Mouse (Mus musculus) Muller cell, postnatal 12 days (primary cell): Measurements from ENCODE around the gene Rprd2.

Experiments
- DNase-seq: peaks from one replicate; pipeline ENCODE4 v3.0.0-alpha.2; 2015; ENCODE audit errors: inconsistent ontology term

Gene Rprd2

DNA sequence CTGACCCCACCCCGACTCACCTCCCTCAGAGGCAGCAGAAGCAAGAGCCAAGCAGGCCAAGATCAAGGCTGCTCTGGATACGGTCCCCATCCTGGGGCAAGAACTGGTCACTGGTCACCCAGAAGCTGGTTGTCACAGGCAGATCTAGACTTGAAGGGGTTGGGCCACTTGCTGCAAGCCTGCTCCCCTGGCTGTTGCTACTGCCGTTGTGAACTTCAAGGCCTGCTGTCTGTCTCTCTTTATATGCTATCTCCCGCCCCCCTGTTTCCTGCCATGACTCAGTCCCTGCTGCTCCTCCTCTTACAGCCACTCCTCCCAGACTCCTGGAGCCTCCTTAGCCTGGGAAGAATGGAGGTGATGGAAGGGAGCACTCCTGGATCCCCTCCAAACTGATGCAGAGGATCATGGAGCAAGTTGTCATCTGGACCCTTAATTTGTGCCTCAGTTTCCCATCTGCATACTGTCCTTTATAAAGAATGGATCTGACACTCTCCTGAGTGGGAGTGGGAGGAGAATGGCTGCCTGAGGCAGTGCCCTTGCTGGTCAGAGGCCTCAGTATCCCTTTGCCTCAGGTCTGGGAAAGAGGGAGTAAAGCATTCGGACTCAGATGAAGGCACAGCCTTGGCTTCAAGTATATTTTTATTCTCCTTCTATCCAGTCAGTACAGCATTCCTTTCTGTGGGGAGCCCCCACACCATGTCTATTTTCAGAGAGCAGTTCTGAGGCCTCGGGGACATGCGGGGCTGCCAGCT lies 79.1 kb downstream of the Rprd2 start, which contains the start of gene Ecm1:
TSS of gene Ecm1 (minus strand) at position 217 of the 752 bp plus-strand sequence.
- DNase-seq: peak; percentile 47

DNA sequence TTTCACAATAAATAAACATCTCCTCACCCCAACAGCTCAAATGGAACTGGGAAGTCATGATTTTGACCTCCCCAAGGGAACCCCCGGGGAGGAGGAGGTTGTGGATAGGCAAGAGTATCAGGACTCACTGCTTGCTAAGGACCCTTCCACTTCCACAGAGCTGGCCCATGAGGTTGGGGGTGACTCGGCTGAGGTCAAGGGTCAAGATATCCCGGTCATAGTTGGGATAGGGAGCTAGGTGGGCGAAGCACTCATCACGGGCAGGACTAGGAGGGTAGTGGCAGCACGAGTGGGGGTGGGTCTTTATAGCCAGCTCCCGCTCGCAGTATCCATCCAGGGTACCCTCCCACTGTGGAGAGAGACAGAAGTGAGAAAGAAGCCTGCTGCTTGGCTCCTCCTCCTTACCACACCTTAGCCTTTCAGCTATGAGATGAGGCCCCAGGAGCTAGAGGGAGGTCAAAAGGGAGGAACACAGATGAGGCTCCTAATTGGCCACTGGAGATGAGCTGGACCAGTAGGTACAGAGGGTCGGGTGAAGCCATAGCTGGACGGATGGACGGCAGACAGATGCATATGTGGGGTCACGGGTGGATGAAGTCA lies 83.5 kb downstream of the Rprd2 start:
- no peak for DNase-seq

DNA sequence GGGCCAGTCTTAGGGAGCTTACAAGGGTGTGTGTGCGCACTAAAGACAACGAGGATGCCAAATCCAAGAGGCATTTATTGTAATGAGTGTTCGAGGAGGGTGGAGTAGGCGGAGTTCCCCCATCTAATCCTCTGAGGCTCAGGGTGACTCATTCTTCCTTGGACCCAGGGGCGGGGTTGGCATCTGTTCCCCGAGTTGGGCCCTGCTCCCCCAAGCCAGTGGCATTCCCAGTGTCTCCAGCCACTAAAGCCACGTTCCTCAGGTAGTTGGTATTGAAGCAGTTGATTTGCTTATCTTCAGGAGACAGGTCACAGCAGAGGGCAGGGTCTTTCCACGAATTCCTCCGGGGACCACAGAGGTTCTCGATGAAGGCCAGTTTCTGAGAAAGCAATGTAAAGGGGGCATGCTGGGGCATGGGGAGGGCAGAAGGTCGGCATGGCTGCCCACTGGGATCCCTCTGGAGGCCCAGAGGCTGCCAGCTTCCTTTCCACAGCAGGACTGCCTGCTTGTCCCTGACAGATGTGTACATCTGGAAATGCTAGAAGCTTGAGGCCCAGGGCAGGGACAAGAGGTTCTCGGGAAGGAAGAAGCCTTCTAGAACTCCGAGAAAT lies 84.5 kb downstream of the Rprd2 start:
- DNase-seq: no peak

DNA sequence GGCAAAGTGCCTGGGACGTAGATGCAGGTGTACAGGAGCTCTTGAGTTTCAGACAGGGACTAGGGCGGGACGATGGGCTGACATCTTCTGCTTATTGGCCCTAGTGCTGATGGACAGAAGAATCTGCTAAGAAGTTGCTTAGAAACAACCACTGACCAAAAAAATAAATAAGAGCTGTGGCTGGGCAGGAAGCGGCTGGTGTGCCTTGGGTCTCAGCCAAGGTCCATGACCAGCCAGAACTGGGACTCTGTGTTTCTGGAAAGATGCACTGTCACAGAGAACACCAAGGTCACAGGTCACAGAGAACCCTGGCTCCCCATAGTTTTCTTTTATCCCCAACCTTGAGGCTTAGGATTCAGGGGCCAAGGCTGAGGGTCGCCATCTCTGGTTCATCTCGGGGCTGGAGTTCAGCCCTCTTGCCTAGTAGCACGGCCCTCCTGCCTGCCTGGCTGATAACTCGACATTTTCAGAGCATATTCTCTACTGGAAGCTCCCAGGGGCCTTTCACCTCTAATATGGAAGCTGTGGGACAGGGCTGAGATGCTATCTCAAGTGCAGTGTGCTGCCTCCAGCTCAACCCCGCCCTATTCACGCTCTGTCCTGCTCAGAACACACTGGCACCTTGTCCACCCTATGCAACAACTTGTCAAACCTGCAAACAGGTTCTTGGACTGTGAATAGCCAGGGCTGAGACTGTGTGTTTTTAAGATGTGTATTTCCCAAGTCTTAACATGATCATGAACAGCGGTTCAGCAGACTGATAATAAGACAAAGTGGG lies 85.7 kb downstream of the Rprd2 start:
- peak; percentile 52 for DNase-seq

DNA sequence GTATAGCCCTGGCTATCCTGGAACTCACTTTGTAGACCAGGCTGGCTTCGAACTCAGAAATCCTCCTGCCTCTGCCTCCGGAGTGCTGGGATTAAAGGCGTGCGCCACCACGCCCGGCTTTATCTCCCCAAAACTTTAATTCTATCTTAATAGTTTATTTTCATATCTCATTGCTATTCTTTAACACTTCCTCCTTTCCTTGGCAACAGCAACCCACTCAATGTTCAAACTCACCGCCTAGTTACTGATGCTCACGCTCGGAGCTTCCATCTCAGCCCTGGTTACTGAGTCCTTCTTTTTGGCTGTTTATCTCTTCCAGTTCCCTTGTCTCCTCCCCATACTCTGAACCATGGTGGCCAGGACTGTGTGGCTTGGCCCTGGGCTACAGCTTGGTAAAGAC lies 86.4 kb downstream of the Rprd2 start:
- DNase-seq: no peak

DNA sequence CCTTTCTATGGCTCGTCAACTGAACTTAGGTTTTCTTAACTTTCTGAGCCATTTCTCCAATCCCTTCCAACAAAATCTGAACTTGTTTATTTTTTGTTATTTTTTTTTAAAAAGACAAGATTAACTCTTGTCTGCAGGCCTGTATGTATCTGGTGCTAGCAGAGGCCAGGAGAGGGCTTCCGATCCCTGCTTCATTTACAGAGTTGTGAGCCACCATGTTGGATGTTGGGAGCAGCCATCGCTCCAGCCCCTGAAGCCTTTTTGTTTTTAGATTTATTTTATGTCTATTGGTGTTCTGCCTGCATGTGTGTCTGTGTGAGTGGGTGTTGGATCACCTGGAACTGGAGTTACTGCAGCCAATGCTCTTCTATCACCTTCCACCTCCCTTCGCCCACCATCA lies 86.9 kb downstream of the Rprd2 start:
- DNase-seq: no peak

DNA sequence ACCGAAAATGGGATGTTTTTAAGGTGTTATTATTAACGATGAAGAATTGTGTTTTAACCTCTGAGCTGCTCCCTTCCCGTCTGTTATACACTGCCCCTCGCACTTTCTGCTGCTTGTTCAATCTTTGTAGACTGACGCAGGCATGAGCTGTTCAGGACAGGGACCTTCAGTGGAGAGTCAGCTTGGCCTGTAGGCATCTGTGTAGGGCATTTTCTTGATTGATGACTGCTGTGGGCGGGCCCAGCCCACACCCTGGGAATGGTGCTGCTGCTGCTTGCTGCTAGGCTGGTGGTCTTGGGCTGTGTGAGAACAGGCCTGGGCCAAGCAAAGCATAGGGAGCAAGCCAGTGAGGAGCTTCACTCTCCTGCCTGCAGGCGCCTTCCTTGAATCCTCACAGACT lies 88.2 kb downstream of the Rprd2 start:
- DNase-seq: no peak

DNA sequence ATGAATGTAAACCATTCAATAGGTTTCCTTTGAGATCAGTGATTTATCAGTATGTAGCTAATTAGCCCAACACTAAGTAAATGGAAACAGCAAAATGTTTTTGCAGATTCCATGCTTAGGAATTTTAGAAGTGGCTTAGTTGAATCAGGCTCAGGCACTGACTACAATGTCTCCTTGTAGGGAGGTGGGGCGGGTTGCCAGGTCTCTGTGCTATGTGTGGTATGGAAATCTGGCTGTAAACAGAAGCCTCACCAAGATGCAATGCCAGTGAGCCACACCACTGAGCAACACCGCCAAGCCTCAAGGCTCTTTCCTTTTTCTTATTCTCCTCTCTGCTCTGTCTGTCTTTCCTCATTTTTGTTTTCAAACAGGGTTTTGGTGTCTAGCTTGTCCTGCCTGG lies 89.8 kb downstream of the Rprd2 start:
- DNase-seq: peak; percentile 96

DNA sequence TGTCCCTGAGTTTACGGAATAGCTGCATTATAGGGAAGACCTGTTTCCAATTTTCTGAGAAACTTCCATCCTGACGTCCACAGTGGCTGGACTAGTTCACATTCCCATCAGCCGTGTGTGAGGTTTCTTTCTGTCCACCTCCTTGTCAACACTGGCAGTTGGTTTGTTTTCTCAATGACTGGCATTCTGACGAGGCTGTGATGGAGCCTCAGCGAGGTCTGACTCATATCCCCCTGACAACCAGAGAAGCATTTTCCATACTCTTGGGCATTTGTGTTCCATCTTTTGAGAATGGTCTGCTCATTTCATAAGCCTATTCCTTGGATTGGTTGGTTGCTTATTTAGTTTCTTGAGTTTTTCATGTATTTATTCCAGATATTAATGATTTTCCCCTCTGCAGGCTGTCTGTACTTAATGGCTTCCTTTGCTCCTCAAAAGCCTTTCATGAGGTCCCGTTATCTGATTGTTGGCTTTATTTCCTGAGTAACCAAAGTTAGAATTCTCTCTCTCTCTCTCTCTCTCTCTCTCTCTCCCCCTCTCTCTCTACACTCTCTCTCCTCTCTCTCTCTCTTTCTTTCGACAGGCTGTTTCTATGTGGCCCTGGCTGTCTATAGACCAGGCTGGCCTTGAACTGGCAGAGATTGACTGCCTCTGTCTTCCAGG lies 91.8 kb downstream of the Rprd2 start:
- peak; percentile 68 for DNase-seq

DNA sequence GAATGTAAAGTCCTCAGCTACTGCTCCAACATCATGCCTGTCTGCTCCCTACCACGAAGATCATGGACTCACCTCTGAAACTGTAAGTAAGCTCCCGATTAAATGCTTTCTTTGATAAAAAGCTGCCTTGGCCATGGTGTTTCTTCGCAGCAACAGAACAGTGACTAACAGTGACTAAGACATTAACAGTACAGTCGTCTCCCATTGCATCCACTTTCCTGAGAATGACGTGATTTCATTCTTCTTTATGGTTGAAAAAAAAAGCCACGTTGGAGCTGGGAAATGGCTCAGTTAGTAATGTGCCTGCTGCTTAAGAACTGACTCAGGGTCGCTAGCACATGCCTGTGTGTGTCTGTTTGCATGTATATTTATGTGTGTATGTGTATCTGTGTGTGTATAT lies 92.8 kb downstream of the Rprd2 start:
- DNase-seq: peak; percentile 57

DNA sequence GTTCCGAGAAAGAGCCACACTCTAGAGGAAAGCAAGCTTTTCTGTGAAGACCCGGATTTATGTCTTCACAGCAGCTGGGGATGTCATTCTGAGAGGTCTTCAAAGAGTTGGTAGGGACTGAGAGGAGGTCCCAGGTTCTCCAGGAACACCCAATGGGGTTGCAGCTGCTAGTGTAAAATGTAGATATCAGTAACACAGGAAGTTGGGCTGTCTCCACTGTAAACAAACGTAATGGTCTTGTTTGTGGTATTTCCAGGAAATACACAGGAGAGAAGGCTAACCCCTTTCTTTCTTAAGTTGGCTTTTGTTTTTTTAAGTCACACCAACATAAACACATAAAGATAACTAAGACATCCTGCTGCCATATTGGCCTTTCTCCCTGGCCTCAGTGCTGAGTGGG lies 96.3 kb downstream of the Rprd2 start:
- DNase-seq: no peak

DNA sequence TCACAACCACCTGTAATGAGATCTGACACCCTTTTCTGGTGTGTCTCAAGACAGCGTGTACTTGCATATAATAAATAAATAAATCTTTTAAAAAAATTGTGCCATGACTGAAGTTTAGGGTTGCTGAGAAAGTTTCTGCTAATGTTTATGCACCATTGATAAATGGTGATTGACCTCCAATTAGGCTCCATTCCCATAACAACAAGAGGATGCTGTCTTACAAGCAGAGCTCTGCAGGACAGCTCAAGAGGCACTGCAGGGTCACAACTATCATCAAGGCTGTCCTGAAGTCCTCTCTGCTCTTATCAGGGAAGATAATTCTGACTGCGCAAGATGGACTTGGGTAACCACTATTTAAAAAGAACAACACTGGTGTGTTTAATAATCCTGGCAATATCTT lies 100.5 kb downstream of the Rprd2 start:
- no peak for DNase-seq

DNA sequence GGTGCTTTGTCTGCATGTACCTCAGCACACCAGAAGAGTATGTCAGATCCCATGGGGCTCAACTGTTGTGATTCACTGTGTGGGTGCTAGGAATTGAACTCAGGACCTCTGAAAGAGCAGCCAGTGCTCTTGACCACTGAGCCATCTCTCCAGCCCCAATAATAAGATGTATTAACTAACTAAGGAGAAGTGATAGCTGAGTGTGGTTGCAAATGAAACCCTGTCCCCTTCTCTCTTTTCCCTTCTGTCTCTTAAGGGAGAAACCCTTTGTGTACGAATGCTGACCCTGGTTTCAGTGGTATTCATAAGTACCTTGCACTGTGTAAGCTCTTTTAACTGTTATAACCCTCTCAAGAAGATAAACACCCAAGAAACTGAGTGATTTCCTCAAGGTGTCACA lies 102.6 kb downstream of the Rprd2 start:
- DNase-seq: no peak
